Mouse (Mus musculus) testis, adult 2 months (tissue): ENCODE measurements at regions not wholly inside any gene's neighbourhood (a gene's known extent, or its start where the extent isn't known, plus 50 kb on each side); places are given as distances from the start of the nearest gene placed in this dataset.

Experiments used
- CTCF ChIP-seq: fragments of 200-500 bp; IDR thresholded peaks from 2 replicates; pipeline ENCODE4 v1.5.1; 2012; ENCODE audit warnings: low read depth, mild to moderate bottlenecking, inconsistent platforms, low read length, moderate library complexity; ENCODE audit not compliant: control insufficient read depth, insufficient read depth, insufficient replicate concordance
- POLR2A ChIP-seq: fragments of 200-500 bp; IDR thresholded peaks from 2 replicates; pipeline ENCODE4 v1.6.1; 2012; ENCODE audit warnings: low read depth, mild to moderate bottlenecking, inconsistent platforms, low read length, moderate library complexity; ENCODE audit not compliant: control insufficient read depth

GRCm38 (mm10) chr5:112166410-112167175 lies 85.7 kb downstream of the Cryba4 start:
- TF ChIP-seq CTCF (no peak), POLR2A (no peak)
